Mouse (Mus musculus): Measurements from ENCODE around the gene Ltbp4. TPM values are rescaled to one million over a fixed set of nuclear protein-coding genes. Genes with fewer than 3 reads are reported as not detected.

Ltbp4 gene
- total RNA-seq, 1 experiment: 65.8 TPM

GRCm38 (mm10) chr7:27315958-27316357, 21.5 kb downstream of the Ltbp4 start:
- Histone ChIP-seq H3K36me3 (ENCODE audit: control insufficient read depth, insufficient read depth, low read length, poor library complexity, severe bottlenecking) (peaks cover 31% of the 10 kb centered on the region), H3K4me1 (ENCODE audit: control insufficient read depth in 2 of 2, insufficient read depth in 2 of 2, low read length in 2 of 2, poor library complexity in 1 of 2) (peaks cover 2 to 6% of the 10 kb centered on the region in 2 experiments; a peak in 3 of 4 replicates), H3K9ac (ENCODE audit: insufficient read depth, low read depth, low read length, poor library complexity, severe bottlenecking) (no peak overlapping the region), H3K27ac (ENCODE audit: insufficient read depth, low read depth, low read length, poor library complexity, severe bottlenecking) (no peak overlapping the region), H3K9me3 (ENCODE audit: control insufficient read depth, insufficient read depth, low read depth, low read length) (peaks cover 1% of the 10 kb centered on the region; the same call in 1 of the 2 replicates), H3K4me3 (ENCODE audit: insufficient read depth in 1 of 2, low read depth in 1 of 2, low read length in 2 of 2, poor library complexity in 1 of 2, severe bottlenecking in 1 of 2) (no peak overlapping the region)
- no peak for TF ChIP-seq MAFK (IDR thresholded peaks at IDR 0.05; ENCODE audit: insufficient read depth, low read depth, low read length)
- no peak for TF ChIP-seq ZC3H11A (IDR thresholded peaks at IDR 0.05; ENCODE audit: borderline replicate concordance, low read depth, low read length)
- no peak for TF ChIP-seq HCFC1 (IDR thresholded peaks at IDR 0.05; ENCODE audit: borderline replicate concordance, insufficient read depth, low read length)
- no peak for TF ChIP-seq ZNF384 (IDR thresholded peaks at IDR 0.05; ENCODE audit: low read depth, low read length)
- TF ChIP-seq CHD2 (IDR thresholded peaks at IDR 0.05; ENCODE audit: low read depth, low read length): no peak
- DNase-seq (ENCODE audit: low read depth, low spot score): no peak
- in situ Hi-C loops (cut with MboI; ENCODE audit: low sequenced_read_pairs in 2 of 2, unreplicated experiment in 2 of 2): no loop called here

DNA sequence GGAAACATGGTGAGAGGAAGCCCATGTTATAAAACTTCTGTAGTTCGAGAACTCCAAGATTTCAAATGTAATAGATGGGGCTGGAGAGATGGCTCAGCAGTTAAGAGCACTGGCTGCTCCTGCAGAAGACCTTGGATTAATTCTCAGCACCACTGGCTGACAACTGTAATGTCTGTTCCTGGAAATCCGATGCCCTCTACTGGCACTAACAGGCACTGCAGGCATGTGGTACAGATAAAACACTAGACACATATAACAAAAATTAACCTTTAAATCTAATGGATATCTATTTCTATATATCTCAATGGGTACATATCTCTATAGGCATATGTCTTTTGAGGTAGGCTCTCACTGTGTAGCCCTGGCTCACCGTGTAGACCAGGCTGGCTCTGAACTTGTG, 23.1 kb downstream of the Ltbp4 start:
- no peak for TF ChIP-seq HCFC1 (IDR thresholded peaks at IDR 0.05; ENCODE audit: borderline replicate concordance, insufficient read depth, low read length)
- no peak for TF ChIP-seq MAFK (IDR thresholded peaks at IDR 0.05; ENCODE audit: insufficient read depth, low read depth, low read length)
- TF ChIP-seq ZC3H11A (IDR thresholded peaks at IDR 0.05; ENCODE audit: borderline replicate concordance, low read depth, low read length): no peak
- TF ChIP-seq CHD2 (IDR thresholded peaks at IDR 0.05; ENCODE audit: low read depth, low read length): no peak
- no peak for TF ChIP-seq ZNF384 (IDR thresholded peaks at IDR 0.05; ENCODE audit: low read depth, low read length)
- H3K4me3 ChIP-seq (ENCODE audit: insufficient read depth in 1 of 2, low read depth in 1 of 2, low read length in 2 of 2, poor library complexity in 1 of 2, severe bottlenecking in 1 of 2): no peak overlapping the region
- no peak for DNase-seq (ENCODE audit: low read depth, low spot score)
- in situ Hi-C loops (cut with MboI; ENCODE audit: low sequenced_read_pairs in 2 of 2, unreplicated experiment in 2 of 2): no loop called here
- peaks cover 3 to 6% of the 10 kb centered on the region in 2 experiments; a peak in 3 of 4 replicates for H3K4me1 ChIP-seq (ENCODE audit: control insufficient read depth in 2 of 2, insufficient read depth in 2 of 2, low read length in 2 of 2, poor library complexity in 1 of 2)
- peaks cover 25% of the 10 kb centered on the region for H3K36me3 ChIP-seq (ENCODE audit: control insufficient read depth, insufficient read depth, low read length, poor library complexity, severe bottlenecking)
- peaks cover 1% of the 10 kb centered on the region; the same call in 1 of the 2 replicates for H3K9me3 ChIP-seq (ENCODE audit: control insufficient read depth, insufficient read depth, low read depth, low read length)
- no peak overlapping the region for H3K9ac ChIP-seq (ENCODE audit: insufficient read depth, low read depth, low read length, poor library complexity, severe bottlenecking)
- H3K27ac ChIP-seq (ENCODE audit: insufficient read depth, low read depth, low read length, poor library complexity, severe bottlenecking): no peak overlapping the region

GRCm38 (mm10) chr7:27311651-27312284, 25.7 kb downstream of the Ltbp4 start:
- in situ Hi-C loops (cut with MboI; ENCODE audit: low sequenced_read_pairs in 2 of 2, unreplicated experiment in 2 of 2): no loop called here
- Histone ChIP-seq H3K36me3 (ENCODE audit: control insufficient read depth, insufficient read depth, low read length, poor library complexity, severe bottlenecking) (peaks cover 16% of the 10 kb centered on the region), H3K9ac (ENCODE audit: insufficient read depth, low read depth, low read length, poor library complexity, severe bottlenecking) (peak overlapping the region; percentile 78; the same call in 1 of the 2 replicates), H3K4me3 (ENCODE audit: insufficient read depth in 1 of 2, low read depth in 1 of 2, low read length in 2 of 2, poor library complexity in 1 of 2, severe bottlenecking in 1 of 2) (peak overlapping the region; percentile 23 to 58), H3K27ac (ENCODE audit: insufficient read depth, low read depth, low read length, poor library complexity, severe bottlenecking) (peak overlapping the region; percentile 97), H3K4me1 (ENCODE audit: control insufficient read depth in 2 of 2, insufficient read depth in 2 of 2, low read length in 2 of 2, poor library complexity in 1 of 2) (peaks cover 5% of the 10 kb centered on the region in 2 experiments; a peak in 3 of 4 replicates), H3K9me3 (ENCODE audit: control insufficient read depth, insufficient read depth, low read depth, low read length) (peaks cover 1% of the 10 kb centered on the region; the same call in 1 of the 2 replicates)
- DNase-seq (ENCODE audit: low read depth, low spot score): no peak
- no peak for TF ChIP-seq HCFC1 (IDR thresholded peaks at IDR 0.05; ENCODE audit: borderline replicate concordance, insufficient read depth, low read length)
- no peak for TF ChIP-seq CHD2 (IDR thresholded peaks at IDR 0.05; ENCODE audit: low read depth, low read length)
- TF ChIP-seq ZNF384 (IDR thresholded peaks at IDR 0.05; ENCODE audit: low read depth, low read length): no peak
- no peak for TF ChIP-seq MAFK (IDR thresholded peaks at IDR 0.05; ENCODE audit: insufficient read depth, low read depth, low read length)
- TF ChIP-seq ZC3H11A (IDR thresholded peaks at IDR 0.05; ENCODE audit: borderline replicate concordance, low read depth, low read length): no peak

DNA sequence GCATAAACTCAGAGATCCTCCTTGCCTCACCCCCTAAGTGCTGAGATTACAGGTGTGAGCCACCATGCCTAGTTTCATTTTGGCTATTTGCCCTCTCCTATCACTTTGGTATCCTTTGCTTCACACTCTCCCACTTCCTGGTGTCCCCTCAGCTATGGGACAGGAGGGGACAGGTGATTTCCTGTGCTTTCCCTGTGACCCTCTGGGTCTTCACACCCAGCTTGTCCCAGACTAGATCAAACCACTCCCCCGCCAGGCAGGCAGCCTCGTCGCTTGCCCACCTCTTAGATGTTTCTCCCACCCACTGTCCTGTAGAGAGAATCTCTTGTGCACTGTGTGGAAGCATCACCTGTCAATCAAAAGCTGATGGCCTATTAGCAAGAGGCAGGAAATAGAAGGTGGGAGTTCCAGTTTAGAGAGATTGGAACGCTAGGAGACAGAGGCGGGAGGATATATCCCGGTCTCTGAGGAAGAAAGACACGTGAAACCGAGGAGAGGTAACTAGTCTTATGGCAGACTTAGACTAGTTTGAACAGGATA, 26.4 kb downstream of the Ltbp4 start:
- H3K9ac ChIP-seq (ENCODE audit: insufficient read depth, low read depth, low read length, poor library complexity, severe bottlenecking): peak overlapping the region; percentile 74
- no peak for DNase-seq (ENCODE audit: low read depth, low spot score)
- in situ Hi-C loops (cut with MboI; ENCODE audit: low sequenced_read_pairs in 2 of 2, unreplicated experiment in 2 of 2): no loop called here
- peaks cover 5 to 9% of the 10 kb centered on the region in 2 experiments for H3K4me1 ChIP-seq (ENCODE audit: control insufficient read depth in 2 of 2, insufficient read depth in 2 of 2, low read length in 2 of 2, poor library complexity in 1 of 2)
- H3K36me3 ChIP-seq (ENCODE audit: control insufficient read depth, insufficient read depth, low read length, poor library complexity, severe bottlenecking): peaks cover 20% of the 10 kb centered on the region
- peak overlapping the region; percentile 98 for H3K27ac ChIP-seq (ENCODE audit: insufficient read depth, low read depth, low read length, poor library complexity, severe bottlenecking)
- H3K4me3 ChIP-seq (ENCODE audit: insufficient read depth in 1 of 2, low read depth in 1 of 2, low read length in 2 of 2, poor library complexity in 1 of 2, severe bottlenecking in 1 of 2): peak overlapping the region; percentile 64
- peaks cover 1% of the 10 kb centered on the region; the same call in 1 of the 2 replicates for H3K9me3 ChIP-seq (ENCODE audit: control insufficient read depth, insufficient read depth, low read depth, low read length)
- no peak for TF ChIP-seq MAFK (IDR thresholded peaks at IDR 0.05; ENCODE audit: insufficient read depth, low read depth, low read length)
- no peak for TF ChIP-seq ZNF384 (IDR thresholded peaks at IDR 0.05; ENCODE audit: low read depth, low read length)
- no peak for TF ChIP-seq ZC3H11A (IDR thresholded peaks at IDR 0.05; ENCODE audit: borderline replicate concordance, low read depth, low read length)
- peak; percentile 89 for TF ChIP-seq CHD2 (IDR thresholded peaks at IDR 0.05; ENCODE audit: low read depth, low read length)
- peak; percentile 30; the same call in 1 of the 2 replicates for TF ChIP-seq HCFC1 (IDR thresholded peaks at IDR 0.05; ENCODE audit: borderline replicate concordance, insufficient read depth, low read length)

All from ES-E14 (cell line).